25 mouse cellular contexts compared by ENCODE assay signal in genomic region chr10:50312591-50312990, GRCm38 (mm10).
DNase-seq lines count a peak whose midpoint lies in the region; ATAC-seq lines count a peak whose summit lies in the region.
"Had no signal": no experiment of that assay in that cellular context is flagged by ENCODE, and none has a peak within 500 bp of the region (broad histone marks: within the 10 kb centered on the region; RNA-seq: fewer than 3 reads in every experiment).

No protein-coding gene starts in this region.

- no peak for DNase-seq in embryo, embryonic 9.5 days (ENCODE audit: extremely low spot score)
- DNase-seq in gastrocnemius, adult 18-20 months (ENCODE audit: low spot score): no peak
- DNase-seq: adrenal gland, adult 8-10 months; adrenal gland, postnatal 25 days; cerebellum, adult 11-12 months; cerebellum, adult 8-10 months; cerebellum, postnatal 36 days; forebrain, postnatal 0 days; gastrocnemius, postnatal 25 days; heart, adult 2 months; heart, postnatal 14 days had no signal

- H3K9ac ChIP-seq in heart, embryonic 15.5 days: no peak overlapping the region
- no peak overlapping the region for H3K9ac ChIP-seq in heart, embryonic 12.5 days
- H3K9ac ChIP-seq: embryonic facial prominence, embryonic 12.5 days; embryonic facial prominence, embryonic 15.5 days; forebrain, postnatal 0 days; hindbrain, embryonic 13.5 days; intestine, embryonic 15.5 days had no signal

- H3K4me3 ChIP-seq in heart, embryonic 15.5 days: no peak overlapping the region
- no peak overlapping the region for H3K4me3 ChIP-seq in heart, embryonic 12.5 days
- H3K4me3 ChIP-seq in megakaryocyte, embryonic 14.5 days (replicated peaks): peak overlapping the region; percentile 14
- H3K4me3 ChIP-seq: embryonic facial prominence, embryonic 12.5 days; embryonic facial prominence, embryonic 15.5 days; heart, adult 2 months; heart, embryonic 10.5 days; hindbrain, embryonic 10.5 days; hindbrain, embryonic 13.5 days; intestine, embryonic 15.5 days had no signal

- no peaks in the 10 kb centered on the region for H3K27me3 ChIP-seq in heart, embryonic 15.5 days
- H3K27me3 ChIP-seq in heart, embryonic 12.5 days (replicated peaks): no peaks in the 10 kb centered on the region
- no peaks in the 10 kb centered on the region for H3K27me3 ChIP-seq in megakaryocyte, embryonic 14.5 days (replicated peaks)
- H3K27me3 ChIP-seq: embryonic facial prominence, embryonic 12.5 days; embryonic facial prominence, embryonic 15.5 days; hindbrain, embryonic 13.5 days; intestine, embryonic 15.5 days had no signal

- no peaks in the 10 kb centered on the region for H3K9me3 ChIP-seq in heart, embryonic 15.5 days (replicated peaks)
- no peaks in the 10 kb centered on the region for H3K9me3 ChIP-seq in heart, embryonic 12.5 days (replicated peaks)
- H3K9me3 ChIP-seq in megakaryocyte, embryonic 14.5 days: peaks cover 4% of the 10 kb centered on the region
- H3K9me3 ChIP-seq: embryonic facial prominence, embryonic 12.5 days; embryonic facial prominence, embryonic 15.5 days; heart, embryonic 10.5 days; hindbrain, embryonic 10.5 days; hindbrain, embryonic 13.5 days; intestine, embryonic 15.5 days had no signal

- no peak overlapping the region for H3K27ac ChIP-seq in heart, embryonic 15.5 days
- H3K27ac ChIP-seq in heart, embryonic 12.5 days (ENCODE audit: poor library complexity, severe bottlenecking): no peak overlapping the region
- H3K27ac ChIP-seq: embryonic facial prominence, embryonic 12.5 days; embryonic facial prominence, embryonic 15.5 days; heart, adult 2 months; heart, embryonic 10.5 days; hindbrain, embryonic 10.5 days; hindbrain, embryonic 13.5 days; intestine, embryonic 15.5 days had no signal

- H3K4me2 ChIP-seq in heart, embryonic 15.5 days: no peak overlapping the region
- no peak overlapping the region for H3K4me2 ChIP-seq in heart, embryonic 12.5 days
- H3K4me2 ChIP-seq: embryonic facial prominence, embryonic 12.5 days; embryonic facial prominence, embryonic 15.5 days; hindbrain, embryonic 13.5 days; intestine, embryonic 15.5 days had no signal

- no peaks in the 10 kb centered on the region for H3K36me3 ChIP-seq in heart, embryonic 15.5 days
- H3K36me3 ChIP-seq in heart, embryonic 12.5 days: no peaks in the 10 kb centered on the region
- H3K36me3 ChIP-seq in megakaryocyte, embryonic 14.5 days (replicated peaks; ENCODE audit: low read length): no peaks in the 10 kb centered on the region
- H3K36me3 ChIP-seq: embryonic facial prominence, embryonic 12.5 days; embryonic facial prominence, embryonic 15.5 days; heart, embryonic 10.5 days; hindbrain, embryonic 10.5 days; hindbrain, embryonic 13.5 days; intestine, embryonic 15.5 days had no signal

- no peaks in the 10 kb centered on the region for H3K4me1 ChIP-seq in heart, embryonic 15.5 days (replicated peaks)
- H3K4me1 ChIP-seq in heart, embryonic 12.5 days (replicated peaks): no peaks in the 10 kb centered on the region; the same call in 1 of the 2 replicates
- H3K4me1 ChIP-seq in megakaryocyte, embryonic 14.5 days: no peaks in the 10 kb centered on the region
- H3K4me1 ChIP-seq: embryonic facial prominence, embryonic 12.5 days; embryonic facial prominence, embryonic 15.5 days; heart, embryonic 10.5 days; hindbrain, embryonic 10.5 days; hindbrain, embryonic 13.5 days; intestine, embryonic 15.5 days had no signal

- WGBS in heart, embryonic 15.5 days: 59% methylated on average over 7 of the region's 9 CpGs
- 53% methylated on average over 7 of the region's 9 CpGs for WGBS in heart, embryonic 12.5 days

- peak; percentile 35; the same call in 1 of the 2 replicates for ATAC-seq in heart, embryonic 15.5 days (replicated peaks; ENCODE audit: insufficient number of reproducible peaks, insufficient read depth, low FRiP score, low read depth)
- ATAC-seq in heart, embryonic 12.5 days (ENCODE audit: insufficient number of reproducible peaks, low FRiP score): no peak
- no peak for ATAC-seq in megakaryocyte, adult 5-6 weeks (ENCODE audit: poor library complexity, severe bottlenecking)
- ATAC-seq in granulocyte monocyte progenitor cell, adult 5-6 weeks (replicated peaks; ENCODE audit: poor library complexity, severe bottlenecking): peak; percentile 20; the same call in 1 of the 2 replicates
- ATAC-seq: activated CD4-positive, CD25-positive, alpha-beta regulatory T cell, adult 4 months; forebrain, embryonic 14.5 days; forebrain, postnatal 0 days; hindbrain, embryonic 16.5 days; intestine, embryonic 15.5 days had no signal

Comparison
In these comparisons a context has a peak if more than half of its experiments do, and no peak if none do; other contexts are left out.
1. ATAC-seq: peak in heart, embryonic 15.5 days (single experiment) and granulocyte monocyte progenitor cell, adult 5-6 weeks (single experiment); none in heart, embryonic 12.5 days (single experiment) and megakaryocyte, adult 5-6 weeks (single experiment).